Mouse (Mus musculus) lung, postnatal 10 days (tissue): ENCODE measurements around the gene Dlx3.

Experiments
- DNase-seq: peaks from one replicate; pipeline ENCODE4 v3.0.0; 2021

Gene Dlx3

GRCm38 (mm10) chr11:95088857-95089779 is 30.8 kb upstream of the Dlx3 start:
- peak; percentile 90 for DNase-seq

DNA sequence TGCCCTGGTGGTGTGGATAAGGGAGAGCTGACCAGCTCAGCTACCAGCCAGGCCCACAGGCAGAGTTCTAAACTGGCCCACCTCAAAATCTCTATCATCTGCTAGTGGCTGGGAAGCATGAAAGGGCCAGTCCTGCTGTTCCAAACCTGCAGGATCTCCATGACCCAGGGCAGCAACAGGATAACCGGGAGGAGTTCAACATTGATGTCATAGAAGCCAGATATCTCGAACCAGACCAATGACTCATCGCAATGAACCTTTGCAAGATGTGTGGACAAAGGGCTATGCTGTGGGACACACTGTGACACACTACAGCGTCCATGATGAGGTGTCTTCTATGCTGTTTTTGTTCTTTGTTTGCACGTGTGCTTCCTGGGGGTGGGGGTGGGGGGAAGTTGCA is 26.8 kb upstream of the Dlx3 start:
- no peak for DNase-seq

DNA sequence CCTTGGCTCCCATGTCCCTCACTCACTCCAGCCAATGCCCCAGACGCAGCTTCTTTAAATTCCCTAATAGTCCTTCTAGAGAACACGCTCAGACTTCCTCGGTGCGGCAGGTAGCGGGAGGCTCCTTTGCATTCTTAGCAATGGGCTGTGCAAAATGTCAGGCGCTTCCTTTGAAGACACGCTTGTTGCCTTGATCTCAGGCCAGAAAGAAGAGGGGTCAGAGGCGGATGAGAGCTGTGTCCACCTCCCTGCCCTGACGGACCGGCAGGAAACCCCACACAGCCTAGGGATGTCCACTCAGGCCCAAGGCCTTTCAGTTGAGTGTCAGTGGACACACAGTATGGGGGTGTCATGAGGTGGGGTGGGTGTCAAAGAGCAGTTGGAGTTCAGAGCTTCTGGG is 24.3 kb upstream of the Dlx3 start:
- no peak for DNase-seq

DNA sequence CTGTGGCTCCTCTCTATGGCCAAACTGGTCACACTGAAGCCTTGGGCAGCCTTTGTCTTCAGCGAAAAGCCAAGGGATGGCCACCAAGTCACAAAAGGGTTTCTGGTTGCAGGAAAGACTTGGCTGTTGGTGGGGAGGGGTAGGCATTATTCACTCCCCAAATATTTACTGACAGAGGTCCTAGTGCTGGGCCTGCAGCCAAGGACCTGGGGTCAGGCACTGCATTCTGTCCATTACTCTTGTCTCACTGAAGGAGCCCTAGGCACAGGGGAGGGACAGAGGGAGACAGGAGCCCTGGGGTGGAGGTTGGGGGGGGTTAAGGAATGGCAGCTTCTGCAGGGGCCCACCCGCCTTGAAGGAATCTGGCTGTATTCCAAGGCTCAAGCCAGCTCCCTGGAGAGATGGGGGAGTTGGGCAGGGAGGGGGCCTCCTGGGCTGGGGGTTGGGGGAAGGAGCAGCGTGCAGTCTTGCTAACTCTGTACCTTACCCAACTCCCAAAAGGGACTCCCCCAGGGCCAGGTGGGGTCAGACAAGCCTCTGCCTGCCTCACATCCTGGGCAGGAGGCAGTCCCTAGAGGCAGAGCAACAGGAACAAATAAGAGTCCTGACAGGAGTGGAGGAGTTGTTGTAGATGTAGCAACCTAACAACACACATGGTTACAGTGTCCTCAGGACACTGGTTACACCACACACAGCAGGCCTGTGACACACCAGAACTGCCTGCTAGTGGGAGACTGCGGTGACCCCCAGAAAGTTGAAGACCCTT is 23.1 kb upstream of the Dlx3 start:
- DNase-seq = peak; percentile 67

DNA sequence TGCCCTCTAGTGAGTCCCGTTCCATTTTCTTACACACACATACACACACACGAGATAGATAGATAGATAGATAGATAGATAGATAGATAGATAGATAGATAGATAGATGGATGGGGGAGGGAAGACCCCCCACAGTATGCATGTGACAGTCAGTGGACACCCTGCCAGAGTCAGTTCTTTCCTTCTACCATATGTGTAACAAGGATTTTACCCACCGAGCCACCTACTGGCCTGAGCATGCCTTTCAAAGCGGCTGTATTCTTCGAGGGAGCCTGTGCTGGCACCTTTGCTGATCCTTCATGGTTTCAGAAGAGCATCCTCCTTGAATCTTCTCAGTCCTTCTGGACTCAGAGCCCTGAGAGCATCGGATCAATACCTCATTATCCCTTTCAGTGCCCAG is 22.0 kb upstream of the Dlx3 start:
- DNase-seq = no peak

GRCm38 (mm10) chr11:95098346-95099095 is 21.4 kb upstream of the Dlx3 start:
- DNase-seq = no peak

DNA sequence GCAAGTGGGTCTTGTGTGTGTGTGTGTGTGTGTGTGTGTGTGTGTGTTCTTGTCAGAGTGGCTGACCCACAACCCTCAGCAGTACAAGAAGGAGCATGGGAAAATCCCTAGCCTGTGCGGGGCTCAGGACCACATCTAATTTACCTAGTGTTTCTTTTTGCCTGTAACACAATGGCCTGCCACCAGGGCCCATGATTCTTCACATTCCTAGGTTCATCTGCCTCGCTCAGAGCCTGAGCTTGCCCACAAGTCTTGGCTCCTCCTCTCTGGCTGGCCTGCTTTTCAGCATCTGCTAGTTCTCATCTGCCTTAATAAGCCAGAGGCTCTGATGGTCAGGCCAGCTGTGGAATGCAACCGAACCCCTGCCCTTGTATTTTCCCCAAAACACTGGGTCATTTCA is 19.5 kb upstream of the Dlx3 start:
- peak; percentile 56 for DNase-seq

GRCm38 (mm10) chr11:95101071-95101788 is 18.7 kb upstream of the Dlx3 start:
- no peak for DNase-seq

GRCm38 (mm10) chr11:95102161-95102904 is 17.6 kb upstream of the Dlx3 start:
- peak; percentile 75 for DNase-seq

DNA sequence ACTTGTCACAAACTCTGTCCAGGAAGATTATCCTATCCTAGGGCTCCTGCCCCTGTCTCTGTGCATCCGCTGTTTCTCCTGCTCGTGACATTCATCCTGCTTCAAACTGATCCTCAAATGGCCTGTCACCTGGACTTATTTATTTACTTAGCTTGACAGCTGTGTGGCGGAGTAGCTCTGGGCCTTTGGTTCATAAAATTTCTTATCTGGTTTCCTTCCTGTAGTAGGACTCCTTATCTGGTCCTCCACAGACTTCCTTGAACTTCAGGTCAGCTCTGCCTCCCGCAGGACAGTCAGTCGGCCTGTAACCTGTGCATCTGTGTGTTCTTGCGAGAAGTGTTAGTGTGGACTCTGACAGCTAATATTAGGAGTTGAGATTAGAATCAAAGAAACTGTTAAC is 15.7 kb upstream of the Dlx3 start:
- peak; percentile 48 for DNase-seq

GRCm38 (mm10) chr11:95105274-95105874 is 14.5 kb upstream of the Dlx3 start:
- DNase-seq = peak; percentile 63

DNA sequence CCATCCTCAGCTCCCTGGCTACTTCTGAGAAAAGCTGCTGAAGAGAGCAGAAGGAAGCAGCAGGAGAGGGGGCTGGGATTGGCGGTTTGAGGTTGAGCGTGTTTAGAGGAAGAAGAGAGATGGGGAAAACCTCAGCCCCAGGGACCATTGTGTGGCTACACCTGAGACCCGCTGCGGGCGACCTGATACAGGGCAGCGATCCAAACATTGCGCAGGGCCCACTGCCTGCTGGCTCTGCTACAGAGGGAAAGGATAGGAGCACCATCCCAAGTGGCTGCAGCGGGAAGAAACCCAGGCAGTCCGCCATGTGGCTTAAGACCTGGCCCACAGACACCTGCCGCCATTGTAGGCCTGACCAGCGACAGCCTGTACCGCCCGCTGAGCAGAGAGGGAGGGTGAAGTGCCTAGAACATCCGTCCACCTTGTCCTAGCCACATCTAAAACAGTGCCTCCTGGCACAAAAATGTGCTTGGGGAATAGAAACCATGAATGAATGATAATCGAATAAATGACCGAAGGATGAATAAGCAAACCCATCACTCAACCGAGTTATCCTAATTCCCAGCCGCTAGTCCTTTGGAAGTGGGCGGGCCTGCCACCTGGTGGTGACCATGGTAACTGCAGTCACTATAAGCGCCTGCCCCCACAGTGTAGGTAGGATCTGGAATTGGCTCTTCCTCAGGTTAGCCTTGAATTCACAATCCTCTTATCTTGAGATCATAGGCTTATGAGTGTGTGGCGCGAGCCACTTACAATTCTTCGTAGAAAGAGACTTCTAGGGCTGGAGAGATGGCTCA is 13.3 kb upstream of the Dlx3 start:
- peak; percentile 84 for DNase-seq

GRCm38 (mm10) chr11:95109000-95109399 is 10.9 kb upstream of the Dlx3 start:
- no peak for DNase-seq

DNA sequence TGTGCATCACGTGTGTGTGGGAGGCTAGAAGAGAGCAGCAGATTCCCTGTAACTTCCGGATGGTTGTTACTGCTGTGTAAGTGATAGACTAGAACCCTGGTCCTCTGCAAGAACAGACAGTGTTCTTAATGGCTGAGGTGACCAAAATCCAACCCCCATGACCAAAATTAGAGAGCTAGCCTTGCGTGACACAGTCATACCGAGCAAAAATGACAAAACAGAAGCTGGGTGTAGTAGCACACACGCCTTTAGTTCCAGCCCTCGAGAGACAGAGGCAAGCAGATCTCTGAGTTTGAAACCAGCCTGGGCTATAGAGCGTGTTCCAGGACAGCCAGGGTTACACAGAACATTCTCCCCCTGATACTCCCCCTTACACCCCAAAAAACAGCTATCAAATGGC is 9.8 kb upstream of the Dlx3 start:
- DNase-seq = no peak

GRCm38 (mm10) chr11:95117030-95117429 is 2.9 kb upstream of the Dlx3 start:
- peak; percentile 78 for DNase-seq

GRCm38 (mm10) chr11:95118505-95118904 is 1.4 kb upstream of the Dlx3 start:
- DNase-seq = peak; percentile 87

DNA sequence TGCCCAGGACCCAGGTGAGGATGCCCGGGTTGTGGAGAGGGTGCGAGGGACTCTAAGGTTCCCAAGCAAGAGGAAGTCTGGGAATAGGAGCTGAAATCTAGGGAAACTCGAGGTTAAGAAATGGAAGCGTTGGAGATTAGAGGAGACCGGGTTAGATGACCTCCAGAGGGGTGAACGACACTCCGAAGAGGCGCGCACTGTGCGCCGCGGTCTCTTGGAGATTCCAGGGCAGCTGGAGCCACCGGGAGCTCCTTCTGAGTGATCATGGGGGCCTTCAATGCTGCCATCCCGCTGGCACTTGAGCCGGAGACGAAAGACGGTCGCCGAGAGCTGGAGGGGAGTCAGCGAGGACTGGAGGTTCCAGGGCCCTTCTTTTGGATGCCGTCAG is 708 bp downstream of the Dlx3 start:
- DNase-seq = no peak

- no peak for DNase-seq
Measured at GRCm38 (mm10) chr11:95121161-95122099, 1.5 kb downstream of the Dlx3 start.

DNA sequence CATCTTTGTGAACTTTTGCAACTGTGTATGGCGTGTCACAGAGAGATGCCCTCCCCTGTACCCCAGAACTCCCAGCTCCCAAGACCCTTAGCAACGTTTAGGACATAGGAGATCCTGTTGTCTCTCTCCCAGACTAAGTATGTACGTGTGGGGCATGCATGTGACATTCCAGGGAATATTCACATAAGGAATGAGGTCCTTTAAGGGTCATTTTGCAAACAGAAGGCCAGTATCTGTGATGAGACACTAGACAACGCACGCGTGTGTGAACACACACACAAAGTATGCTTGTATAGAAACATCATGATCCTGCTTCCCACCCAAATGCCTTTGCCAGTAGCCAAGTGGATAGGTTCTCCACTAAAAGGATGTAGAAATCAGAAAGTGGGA is 2.2 kb downstream of the Dlx3 start:
- no peak for DNase-seq
